Mouse (Mus musculus) telencephalon, adult 2 months (tissue): ENCODE measurements around the gene Magi1.
A peak's percentile ranks its signal among the peaks of the same experiment; 100 is the strongest.

ENCODE experiments used
- DNase-seq: peaks from one replicate; pipeline ENCODE4 v3.0.0-alpha.2; 2011; ENCODE audit warnings: low read depth, low spot score

Gene Magi1

GRCm38 (mm10) chr6:94257831-94258173, 25.9 kb downstream of the Magi1 start:
- DNase-seq, result no peak

- no peak for DNase-seq
These were observed 26.5 kb downstream of the Magi1 start for GRCm38 (mm10) chr6:94256982-94257830.

GRCm38 (mm10) chr6:94253943-94254342, 29.8 kb downstream of the Magi1 start:
- DNase-seq, result no peak

GRCm38 (mm10) chr6:94251358-94251945, 32.3 kb downstream of the Magi1 start:
- DNase-seq, result no peak

- DNase-seq, result no peak
These were observed 34.4 kb downstream of the Magi1 start for GRCm38 (mm10) chr6:94249286-94249790.

GRCm38 (mm10) chr6:94241251-94241650, 42.5 kb downstream of the Magi1 start:
- peak; percentile 41 for DNase-seq

- DNase-seq, result no peak
These were observed 45.1 kb downstream of the Magi1 start for GRCm38 (mm10) chr6:94238643-94239042.

- no peak for DNase-seq
These were observed 46.8 kb downstream of the Magi1 start for GRCm38 (mm10) chr6:94236899-94237298.

GRCm38 (mm10) chr6:94232243-94232785, 51.4 kb downstream of the Magi1 start:
- DNase-seq, result no peak

GRCm38 (mm10) chr6:94231831-94232230, 51.9 kb downstream of the Magi1 start:
- DNase-seq, result no peak

GRCm38 (mm10) chr6:94231367-94231766, 52.4 kb downstream of the Magi1 start:
- DNase-seq, result no peak

- DNase-seq, result no peak
These were observed 52.8 kb downstream of the Magi1 start for GRCm38 (mm10) chr6:94230918-94231317.

- DNase-seq, result no peak
These were observed 53.6 kb downstream of the Magi1 start for GRCm38 (mm10) chr6:94230129-94230528.

- DNase-seq, result peak; percentile 24
These were observed 57.5 kb downstream of the Magi1 start for GRCm38 (mm10) chr6:94226262-94226661.

GRCm38 (mm10) chr6:94225832-94226231, 57.9 kb downstream of the Magi1 start:
- peak; percentile 81 for DNase-seq

- DNase-seq, result no peak
These were observed 58.6 kb downstream of the Magi1 start for GRCm38 (mm10) chr6:94225091-94225490.

GRCm38 (mm10) chr6:94222253-94222652, 61.5 kb downstream of the Magi1 start:
- DNase-seq, result no peak

- no peak for DNase-seq
These were observed 62.0 kb downstream of the Magi1 start for GRCm38 (mm10) chr6:94221750-94222149.

- no peak for DNase-seq
These were observed 65.6 kb downstream of the Magi1 start for GRCm38 (mm10) chr6:94218076-94218475.

GRCm38 (mm10) chr6:94215834-94216233, 67.9 kb downstream of the Magi1 start:
- no peak for DNase-seq

GRCm38 (mm10) chr6:94214895-94215538, 68.7 kb downstream of the Magi1 start:
- DNase-seq, result no peak

GRCm38 (mm10) chr6:94205926-94206325, 77.8 kb downstream of the Magi1 start:
- DNase-seq, result no peak
